Mouse (Mus musculus) right cerebral cortex, postnatal 25 days (tissue): Measurements from ENCODE around the gene Sys1.

Experiments used
- DNase-seq: peaks from one replicate; pipeline ENCODE4 v3.0.0; 2022

Sys1 gene

GRCm38 (mm10) chr2:164456864-164457300 lies at the start of gene Sys1:
Sys1 (plus strand) TSS chr2:164456964.
- DNase-seq = peak; percentile 36

DNA sequence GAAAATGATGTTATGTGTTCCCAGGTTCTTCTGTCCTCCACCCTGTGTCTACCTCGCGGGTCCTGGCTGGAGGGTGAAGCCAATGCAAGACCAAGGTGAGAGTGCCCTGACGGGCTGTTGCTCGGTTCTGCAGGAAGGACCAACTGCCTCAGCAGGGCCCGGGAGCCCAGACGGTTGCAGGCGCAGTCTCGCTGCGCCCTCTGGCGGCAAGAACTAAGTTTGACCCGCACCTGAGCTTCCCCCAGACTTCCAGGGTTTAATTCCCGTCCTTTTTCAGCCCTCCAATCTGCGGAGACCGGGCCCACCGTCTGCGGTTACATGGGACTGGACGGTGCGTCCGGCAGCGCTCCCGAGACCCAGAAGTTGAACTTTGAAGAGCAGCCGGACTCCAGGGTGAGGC lies 49.1 kb upstream of the Sys1 start:
- DNase-seq = peak; percentile 63

DNA sequence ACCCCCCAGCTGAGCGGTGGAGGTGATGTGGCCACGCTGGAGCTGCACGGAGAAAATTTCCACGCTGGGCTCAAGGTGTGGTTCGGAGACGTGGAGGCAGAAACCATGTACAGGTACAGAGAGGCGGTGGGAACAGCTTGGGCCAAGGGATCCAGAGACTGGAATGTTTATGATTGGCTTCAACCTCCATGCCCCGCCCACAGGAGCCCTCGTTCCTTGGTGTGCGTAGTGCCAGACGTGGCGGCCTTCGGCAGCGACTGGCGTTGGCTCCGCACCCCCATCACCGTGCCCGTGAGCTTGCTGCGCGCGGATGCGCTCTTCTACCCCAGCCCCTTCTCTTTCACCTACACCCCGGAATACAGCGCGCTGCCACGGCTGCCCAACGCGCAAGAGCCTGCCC lies 42.6 kb upstream of the Sys1 start:
- DNase-seq = no peak

DNA sequence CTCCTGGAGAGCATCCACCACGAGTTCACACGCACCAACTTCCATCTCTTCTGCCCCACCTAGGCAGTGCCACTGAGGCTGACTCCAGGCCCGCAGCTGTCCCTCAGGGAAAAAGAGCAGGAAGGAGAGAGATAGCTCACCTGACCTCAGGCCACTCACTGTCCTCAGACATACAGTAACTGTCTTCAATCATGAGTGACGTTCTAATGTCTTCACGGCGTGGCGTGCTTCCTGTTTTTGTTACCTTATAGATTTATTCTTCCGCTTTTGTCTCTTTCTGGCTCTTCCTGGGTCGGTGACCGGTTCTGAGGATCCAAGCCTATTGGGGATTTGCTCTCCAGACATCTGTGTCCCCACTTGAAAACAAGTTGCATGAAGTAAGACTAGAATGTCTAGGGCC lies 42.2 kb upstream of the Sys1 start:
- DNase-seq = no peak

DNA sequence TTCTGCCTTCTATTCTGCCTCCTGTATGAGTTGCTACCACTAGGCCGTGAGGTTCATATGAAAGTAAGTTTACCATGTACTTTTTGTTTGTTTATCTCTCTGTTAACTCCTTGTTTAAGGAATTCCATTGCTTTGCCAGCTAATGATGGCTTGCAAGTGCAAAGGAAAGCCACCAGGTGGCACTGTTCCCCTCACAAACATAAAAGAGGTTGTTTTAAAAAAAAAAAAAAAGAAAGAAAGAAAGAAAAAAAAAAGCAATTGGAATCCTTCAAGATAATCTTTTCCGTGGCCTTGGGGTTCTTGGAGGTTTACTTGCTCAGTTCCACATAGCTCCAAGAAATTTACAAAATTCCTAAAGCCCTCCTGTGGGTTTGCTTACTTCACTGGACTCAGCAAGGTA lies 39.6 kb upstream of the Sys1 start:
- DNase-seq = no peak

DNA sequence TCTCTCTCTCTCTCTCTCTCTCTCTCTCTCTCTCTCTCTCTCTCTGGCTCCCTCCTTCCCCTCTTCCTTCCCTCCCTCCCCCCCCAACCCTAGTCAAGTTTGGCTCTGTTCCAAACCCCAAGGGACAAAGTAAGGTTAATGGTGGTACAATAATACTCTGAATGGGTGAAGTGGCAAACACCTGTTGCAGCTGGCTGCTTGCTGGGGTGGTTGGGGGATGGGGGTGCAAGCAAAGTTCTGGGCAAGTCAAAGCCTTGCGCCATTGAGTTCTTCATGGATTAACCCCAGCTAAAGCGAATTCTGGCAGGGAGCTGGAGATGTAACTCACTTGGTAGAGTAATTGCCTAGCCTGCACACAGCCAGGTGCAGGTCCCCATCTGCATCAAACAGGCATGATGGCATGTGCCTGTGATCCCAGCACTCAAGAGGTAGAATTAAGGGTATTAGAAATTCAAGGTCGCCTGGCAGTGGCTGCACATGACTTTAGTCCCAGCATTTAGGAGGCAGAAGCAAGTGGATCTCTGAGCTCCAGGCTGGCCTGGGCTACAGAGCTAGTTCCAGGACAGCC lies 38.4 kb upstream of the Sys1 start:
- no peak for DNase-seq

DNA sequence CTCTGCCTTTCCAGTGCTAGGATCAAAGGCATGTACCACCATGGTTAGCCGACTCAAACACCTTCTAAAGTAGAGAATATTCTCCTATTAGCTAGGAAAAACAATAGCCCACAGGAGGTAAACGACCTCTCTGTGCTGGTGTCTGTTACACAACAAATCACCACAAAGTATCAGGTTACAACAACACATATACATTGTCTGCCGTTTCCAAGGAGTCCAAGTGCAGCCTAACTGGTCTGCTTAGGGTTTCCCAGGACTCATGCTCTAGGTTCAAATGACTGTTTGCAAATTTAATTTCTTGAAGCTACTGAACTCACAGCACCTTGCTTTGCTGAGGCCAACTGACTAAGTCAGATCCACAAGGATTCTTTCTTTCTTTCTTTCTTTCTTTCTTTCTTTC lies 37.3 kb upstream of the Sys1 start:
- no peak for DNase-seq

GRCm38 (mm10) chr2:164421306-164421705 lies 35.5 kb upstream of the Sys1 start:
- no peak for DNase-seq

- DNase-seq = no peak
Measured at GRCm38 (mm10) chr2:164421979-164422378, 34.8 kb upstream of the Sys1 start.

GRCm38 (mm10) chr2:164422675-164423393 lies 33.9 kb upstream of the Sys1 start:
- DNase-seq = no peak

GRCm38 (mm10) chr2:164423464-164423863 lies 33.3 kb upstream of the Sys1 start:
- no peak for DNase-seq

DNA sequence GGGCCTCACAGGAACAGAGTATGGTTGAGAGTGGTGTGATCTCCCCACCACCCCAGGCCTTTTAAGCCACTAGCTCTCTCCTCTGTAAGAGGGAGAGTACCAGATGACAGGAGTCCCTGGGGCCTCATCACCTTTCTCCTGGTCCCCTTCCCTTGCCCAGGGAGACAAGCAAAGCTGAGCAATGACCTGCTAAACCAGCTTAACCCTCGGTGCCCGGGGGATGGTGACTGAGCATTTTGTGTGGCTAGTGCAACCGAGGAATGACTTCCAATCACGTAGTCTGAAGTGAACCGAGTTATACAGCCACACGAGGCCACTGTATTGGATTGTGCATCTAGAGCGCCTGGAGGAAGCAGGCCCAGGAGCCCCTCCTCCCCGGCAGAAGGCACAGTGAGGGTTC lies 32.4 kb upstream of the Sys1 start:
- DNase-seq = no peak

GRCm38 (mm10) chr2:164425401-164425800 lies 31.4 kb upstream of the Sys1 start:
- no peak for DNase-seq

DNA sequence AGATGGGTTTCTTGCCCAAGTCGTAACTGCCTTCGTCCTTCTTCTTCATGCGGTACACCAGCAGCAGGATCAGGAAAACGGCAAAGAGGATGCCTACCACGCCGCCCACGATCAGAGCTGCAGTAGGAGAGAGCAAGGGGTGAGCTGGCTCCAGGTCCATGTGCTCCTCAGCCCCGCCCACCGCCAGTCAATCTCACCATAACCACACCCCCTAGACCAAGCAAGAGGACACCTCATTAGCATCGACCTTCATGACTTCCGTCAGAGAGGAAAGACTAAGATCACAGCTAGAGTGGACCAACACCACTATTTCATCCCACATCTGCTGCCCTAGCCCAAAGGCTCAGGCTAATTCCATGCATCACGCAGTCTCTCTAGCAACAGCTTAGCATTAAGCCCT lies 30.6 kb upstream of the Sys1 start:
- DNase-seq = no peak

GRCm38 (mm10) chr2:164426952-164427351 lies 29.8 kb upstream of the Sys1 start:
- DNase-seq = no peak

- DNase-seq = no peak
Measured at GRCm38 (mm10) chr2:164428451-164428850, 28.3 kb upstream of the Sys1 start.

DNA sequence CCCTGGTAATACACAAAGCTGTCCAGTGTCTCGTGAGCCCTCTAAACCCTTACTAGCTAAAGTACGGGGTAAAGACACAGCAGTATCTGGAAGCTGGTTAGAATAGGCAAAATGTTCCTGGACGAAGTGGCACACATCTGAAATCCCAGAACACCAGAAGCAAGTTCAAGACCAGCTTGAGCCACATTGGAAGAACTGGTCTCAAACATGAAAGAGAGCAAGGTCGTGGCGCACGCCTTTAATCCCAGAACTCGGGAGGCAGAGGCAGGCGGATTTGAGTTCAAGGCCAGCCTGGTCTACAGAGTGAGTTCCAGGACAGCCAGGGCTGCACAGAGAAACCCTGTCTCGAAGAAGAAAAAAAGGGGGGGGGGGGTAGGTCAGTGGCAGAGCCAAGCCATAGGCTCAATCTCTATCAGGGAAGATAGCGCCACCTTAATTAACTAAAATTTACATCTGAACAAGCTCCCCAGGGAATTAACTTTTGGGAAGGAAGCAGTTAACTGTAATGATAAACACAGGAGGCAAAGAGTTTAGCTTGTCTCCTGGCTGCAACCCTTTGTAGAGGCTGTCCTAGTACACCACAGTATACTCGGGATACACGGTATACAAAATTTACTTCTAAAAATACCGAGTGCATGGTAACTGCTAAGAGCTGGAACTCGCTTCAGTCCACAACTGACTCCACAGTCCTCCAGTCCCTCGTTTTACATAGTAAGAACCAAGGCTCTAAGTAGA lies 26.7 kb upstream of the Sys1 start:
- DNase-seq = no peak

GRCm38 (mm10) chr2:164430697-164431096 lies 26.1 kb upstream of the Sys1 start:
- no peak for DNase-seq

DNA sequence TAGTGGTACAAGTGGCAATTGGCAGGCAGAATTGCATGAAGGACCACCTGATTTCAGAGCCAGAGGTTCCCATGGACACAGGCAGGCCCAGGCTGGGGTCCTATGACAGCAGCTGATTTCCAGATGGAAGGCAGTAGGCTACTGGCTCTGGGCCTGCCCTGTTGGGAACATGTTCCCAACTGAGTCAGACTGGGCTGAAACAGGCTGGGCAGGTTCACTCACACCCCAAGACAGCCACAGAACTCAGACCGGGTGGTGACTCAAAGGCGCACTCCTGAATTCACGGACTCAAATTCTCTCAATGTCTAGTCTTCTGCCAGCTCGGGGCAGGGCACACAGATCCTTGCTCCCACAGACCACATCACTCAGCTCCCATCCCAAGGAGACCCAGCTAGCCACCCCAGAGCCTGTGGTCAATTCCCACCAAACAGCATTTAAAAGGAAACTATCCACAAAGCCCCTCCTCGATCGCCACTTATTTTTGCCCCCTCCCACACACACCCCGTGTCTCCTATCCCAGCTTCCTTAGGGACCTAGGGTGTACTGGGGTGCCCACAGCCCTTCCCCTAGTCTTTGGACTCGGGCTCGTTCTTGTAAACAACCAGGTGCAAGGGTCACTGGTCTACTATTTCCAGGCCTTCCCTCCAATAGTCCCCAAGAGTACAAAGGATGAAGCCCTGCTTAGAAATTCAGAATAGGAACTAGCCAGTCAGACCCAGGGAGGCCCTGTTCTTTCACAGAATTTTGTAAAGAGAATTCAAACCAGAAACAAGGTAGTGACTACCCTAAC lies 24.9 kb upstream of the Sys1 start:
- no peak for DNase-seq

DNA sequence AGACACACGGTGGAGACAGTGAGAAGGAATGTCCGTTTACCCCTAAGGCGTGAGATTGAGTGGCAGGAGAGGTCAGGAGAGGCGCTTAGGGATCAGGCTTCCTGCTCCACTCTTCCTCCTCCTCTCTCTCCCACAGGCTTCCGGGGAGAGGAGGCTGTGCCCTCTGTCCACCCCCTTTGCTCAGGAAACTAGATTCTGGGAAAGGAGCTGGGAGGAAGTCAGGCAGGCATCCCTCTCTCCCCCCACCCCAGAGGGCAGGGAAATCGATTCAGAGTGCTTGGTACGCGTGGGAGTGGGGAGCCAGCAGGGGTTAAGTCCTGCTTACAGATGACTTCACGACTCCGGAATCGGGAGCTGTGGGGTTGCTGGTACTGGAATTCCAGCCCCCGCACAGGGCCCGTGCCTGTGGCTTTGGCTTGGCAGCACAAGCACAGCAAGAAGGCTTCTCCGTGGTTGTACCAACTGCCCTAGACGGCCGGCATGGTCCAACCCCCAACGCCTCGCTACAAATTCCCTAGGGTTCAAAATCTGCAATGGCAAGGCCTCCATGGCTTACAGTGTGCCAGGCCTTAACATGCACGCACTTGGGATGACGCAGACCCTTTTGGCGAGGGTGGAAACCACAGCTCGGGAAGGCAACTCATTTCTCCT lies 24.1 kb upstream of the Sys1 start:
- DNase-seq = no peak

- DNase-seq = no peak
Measured at GRCm38 (mm10) chr2:164433278-164433895, 23.4 kb upstream of the Sys1 start.

DNA sequence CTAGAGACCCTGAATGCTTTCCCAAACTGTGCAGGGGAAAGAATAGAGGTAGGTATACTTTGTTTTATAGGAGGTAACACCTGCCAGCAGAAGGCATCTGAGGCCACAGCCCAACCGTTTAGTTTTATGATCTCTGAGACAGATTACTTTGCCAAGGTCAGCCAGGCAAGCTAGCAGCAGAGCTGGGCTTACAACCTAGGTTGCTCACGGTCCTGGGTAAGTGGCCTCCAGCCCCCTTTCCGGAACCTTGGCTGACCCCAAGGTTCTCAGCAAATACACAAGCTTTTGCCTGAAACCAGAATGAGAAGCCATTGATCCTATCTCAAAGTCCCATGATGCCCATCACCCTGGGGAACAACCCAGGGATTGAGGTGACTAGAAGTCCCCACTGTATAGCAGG lies 22.1 kb upstream of the Sys1 start:
- no peak for DNase-seq
